Mouse (Mus musculus) megakaryocyte, embryonic 14.5 days (primary cell): Measurements from ENCODE around the gene Trim29.

ENCODE experiments used
- FLI1 ChIP-seq: IDR thresholded peaks from 2 replicates; pipeline ENCODE4 v1.6.1; 2012; ENCODE audit warnings: low read length, inconsistent platforms, mixed read lengths
- GATA1 ChIP-seq: IDR thresholded peaks from 3 replicates; pipeline ENCODE4 v1.6.1; 2012; ENCODE audit warnings: mixed read lengths, low read length, inconsistent platforms, borderline replicate concordance

DNA sequence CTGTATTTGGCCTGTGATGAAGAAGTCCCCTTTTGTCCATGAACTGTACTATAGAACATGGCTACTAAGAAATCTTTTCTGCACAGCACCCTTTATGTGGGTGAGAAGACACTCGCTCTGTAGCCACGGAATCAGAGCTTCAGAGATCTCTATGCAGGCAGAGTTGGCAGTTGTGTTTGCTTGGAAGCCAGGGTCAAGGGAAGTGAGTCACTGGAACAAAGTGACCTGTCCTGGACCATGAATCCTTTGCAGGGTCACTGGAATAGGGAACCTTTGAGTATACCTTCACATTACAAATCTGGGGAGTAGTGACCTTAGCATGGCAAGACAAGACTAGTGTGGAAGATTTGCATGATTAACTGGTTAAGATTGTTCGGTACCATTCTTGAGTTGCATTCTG, 58.1 kb downstream of the Trim29 start:
- no peak for TF ChIP-seq GATA1
- no peak for TF ChIP-seq FLI1
